Mouse (Mus musculus): ENCODE measurements around the gene Cry1. TPM values are rescaled to one million over a fixed set of nuclear protein-coding genes. Genes with fewer than 3 reads are reported as not detected.

The Cry1 gene
- polyA plus RNA-seq, 1 experiment from 2014 or later, result 33.7 TPM

DNA sequence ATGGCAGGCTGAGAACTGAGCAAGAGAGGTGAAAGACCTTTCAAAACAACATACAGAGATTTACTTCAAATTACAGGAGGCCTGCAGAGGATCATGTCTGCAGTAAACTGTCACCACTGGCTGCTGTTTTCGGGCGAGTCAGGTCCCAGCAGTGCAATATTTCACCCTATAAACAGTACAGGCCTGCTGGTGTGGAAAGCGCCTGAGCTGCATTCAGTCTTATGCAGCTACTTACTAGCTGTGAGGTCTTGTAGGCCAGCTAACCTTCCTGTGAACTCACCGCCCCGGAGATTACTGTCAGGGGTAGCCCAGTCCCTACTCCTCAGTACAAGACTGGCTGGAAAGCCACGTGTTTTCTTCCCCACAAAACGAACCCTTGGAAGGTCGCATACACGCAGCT lies 43.4 kb downstream of the Cry1 start:
- H3K36me3 ChIP-seq (ENCODE audit: control insufficient read depth, insufficient read depth), result peaks cover 2% of the 10 kb centered on the region; the same call in 1 of the 2 replicates
- no peaks in the 10 kb centered on the region for H3K9me3 ChIP-seq (ENCODE audit: control insufficient read depth, low read length)
- no peak for ATAC-seq
- WGBS, result 85% methylated on average over 9 of the region's 9 CpGs
- H3K9ac ChIP-seq (replicated peaks; ENCODE audit: low read depth, low read length), result no peak overlapping the region
- no peaks in the 10 kb centered on the region for H3K4me1 ChIP-seq (replicated peaks; ENCODE audit: control insufficient read depth, insufficient read depth, low read length)
- H3K4me3 ChIP-seq (replicated peaks; ENCODE audit: low read length), result no peak overlapping the region
- H3K27ac ChIP-seq (ENCODE audit: low read length), result no peak overlapping the region
- H3K4me2 ChIP-seq (ENCODE audit: low read length), result no peak overlapping the region
- H3K27me3 ChIP-seq (replicated peaks; ENCODE audit: control insufficient read depth, insufficient read depth, low read length), result no peaks in the 10 kb centered on the region

DNA sequence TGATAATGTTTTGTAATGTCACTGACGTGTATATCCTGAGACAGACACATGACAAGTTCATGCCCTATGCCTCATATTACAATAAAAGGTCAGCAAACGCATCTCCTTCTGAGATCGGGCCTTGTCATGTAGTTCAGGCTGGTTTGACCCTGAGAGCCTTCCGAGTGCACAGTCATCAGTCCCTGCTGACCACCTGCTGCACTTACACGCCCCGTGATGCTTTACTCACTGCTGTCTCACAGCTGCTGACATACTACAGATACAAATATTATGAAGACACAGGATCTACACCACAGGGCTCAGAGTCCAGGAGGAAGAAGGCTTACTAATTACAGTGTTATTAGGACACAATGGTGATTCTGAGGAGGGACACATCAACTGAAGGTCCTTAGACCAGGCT lies 48.3 kb downstream of the Cry1 start:
- 92% methylated on average over 6 of the region's 6 CpGs for WGBS
- ATAC-seq, result no peak
- Histone ChIP-seq H3K9me3 (ENCODE audit: control insufficient read depth, low read length) (no peaks in the 10 kb centered on the region), H3K9ac (replicated peaks; ENCODE audit: low read depth, low read length) (no peak overlapping the region), H3K4me2 (ENCODE audit: low read length) (no peak overlapping the region), H3K4me3 (replicated peaks; ENCODE audit: low read length) (no peak overlapping the region), H3K27me3 (replicated peaks; ENCODE audit: control insufficient read depth, insufficient read depth, low read length) (no peaks in the 10 kb centered on the region), H3K27ac (ENCODE audit: low read length) (no peak overlapping the region), H3K36me3 (ENCODE audit: control insufficient read depth, insufficient read depth) (peaks cover 2% of the 10 kb centered on the region; the same call in 1 of the 2 replicates), H3K4me1 (replicated peaks; ENCODE audit: control insufficient read depth, insufficient read depth, low read length) (no peaks in the 10 kb centered on the region)

DNA sequence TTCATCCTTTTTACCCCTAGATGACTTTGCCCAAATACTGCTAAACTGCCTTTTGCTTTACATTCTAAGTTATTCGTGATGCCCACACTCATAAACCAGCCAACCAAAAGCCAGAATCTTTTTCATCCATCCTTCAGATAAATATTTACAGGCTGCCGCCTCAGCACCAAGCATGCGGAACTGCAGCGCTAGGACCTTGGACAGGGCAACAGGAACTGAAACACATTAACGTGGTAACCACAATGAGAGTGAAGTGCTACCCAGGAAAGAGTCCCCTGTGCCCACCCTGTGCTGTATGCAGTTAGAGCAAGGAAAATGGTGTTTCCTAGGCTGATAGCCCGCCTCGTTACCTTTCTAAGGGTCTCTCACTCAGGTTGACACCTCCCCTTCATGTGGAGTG lies 56.4 kb downstream of the Cry1 start:
- Histone ChIP-seq H3K9me3 (ENCODE audit: control insufficient read depth, low read length) (no peaks in the 10 kb centered on the region), H3K4me2 (ENCODE audit: low read length) (peak overlapping the region; percentile 81), H3K4me1 (replicated peaks; ENCODE audit: control insufficient read depth, insufficient read depth, low read length) (peaks cover 15% of the 10 kb centered on the region), H3K36me3 (ENCODE audit: control insufficient read depth, insufficient read depth) (peaks cover 2% of the 10 kb centered on the region; the same call in 1 of the 2 replicates), H3K27ac (ENCODE audit: low read length) (no peak overlapping the region), H3K27me3 (replicated peaks; ENCODE audit: control insufficient read depth, insufficient read depth, low read length) (no peaks in the 10 kb centered on the region), H3K9ac (replicated peaks; ENCODE audit: low read depth, low read length) (peak overlapping the region; percentile 39), H3K4me3 (replicated peaks; ENCODE audit: low read length) (peak overlapping the region; percentile 77)
- WGBS, result 24% methylated on average over 7 of the region's 7 CpGs
- ATAC-seq, result 0 out of 2 replicates have a peak, but pooled peaks have one; percentile 4

DNA sequence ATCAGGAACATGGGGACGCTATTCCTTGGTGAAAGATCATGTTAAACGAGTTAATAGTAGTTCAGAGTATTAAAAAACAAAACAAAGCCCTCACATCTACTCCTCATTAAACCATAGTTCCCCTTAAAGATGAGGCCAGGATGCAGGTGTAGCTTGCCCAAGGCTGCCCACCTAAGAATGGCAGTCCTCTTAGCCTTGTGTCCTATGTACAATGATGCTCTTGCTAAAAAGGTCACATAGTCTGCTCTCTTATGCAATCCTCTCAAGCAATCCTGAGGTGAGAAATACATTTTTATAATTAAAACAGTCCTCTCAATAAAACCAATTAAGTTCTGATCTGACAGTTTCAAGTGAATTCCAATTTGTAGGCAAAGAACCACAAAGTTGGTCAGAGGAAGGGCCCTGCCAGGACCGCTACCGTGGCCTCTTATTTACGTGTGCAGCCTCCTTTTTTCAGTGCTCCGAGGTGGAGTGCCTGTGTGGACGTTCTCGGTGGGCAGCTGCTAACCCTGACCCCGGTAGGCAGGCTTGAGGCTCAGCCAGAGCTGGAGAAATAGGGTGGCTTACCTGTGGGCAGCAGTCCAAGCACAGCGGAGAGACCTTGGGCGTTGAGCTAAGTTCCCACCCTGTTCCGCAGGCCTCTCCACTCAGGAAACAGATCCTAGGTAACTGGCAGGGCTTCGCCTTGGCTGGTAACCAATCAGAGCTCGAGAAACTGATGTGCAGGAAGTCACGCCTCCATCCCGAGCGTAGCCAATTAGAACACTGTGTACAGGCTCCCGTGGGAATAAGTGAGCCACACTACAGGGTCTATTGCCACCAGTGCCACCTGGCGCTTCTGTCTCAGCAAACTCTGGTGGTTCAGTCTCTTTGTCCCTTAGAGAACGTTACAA lies 57.2 kb downstream of the Cry1 start, which contains the start of gene Mterf2:
TSS of gene Mterf2 (minus strand) at position 633 of the 893 bp plus-strand sequence.
- peak; percentile 100 for ATAC-seq
- Histone ChIP-seq H3K4me3 (replicated peaks; ENCODE audit: low read length) (peak within 1 kb of the TSS; percentile 77), H3K27ac (ENCODE audit: low read length) (peak within 1 kb of the TSS; percentile 35; the same call in 1 of the 2 replicates), H3K9me3 (ENCODE audit: control insufficient read depth, low read length) (no peaks in the 10 kb centered on the region), H3K9ac (replicated peaks; ENCODE audit: low read depth, low read length) (peak within 1 kb of the TSS; percentile 79), H3K27me3 (replicated peaks; ENCODE audit: control insufficient read depth, insufficient read depth, low read length) (no peaks in the 10 kb centered on the region), H3K4me2 (ENCODE audit: low read length) (peak within 1 kb of the TSS; percentile 81), H3K36me3 (ENCODE audit: control insufficient read depth, insufficient read depth) (peaks cover under 1% of the 10 kb centered on the region; the same call in 1 of the 2 replicates), H3K4me1 (replicated peaks; ENCODE audit: control insufficient read depth, insufficient read depth, low read length) (peaks cover 15% of the 10 kb centered on the region)
- 6% methylated on average over 20 of the region's 20 CpGs for WGBS

DNA sequence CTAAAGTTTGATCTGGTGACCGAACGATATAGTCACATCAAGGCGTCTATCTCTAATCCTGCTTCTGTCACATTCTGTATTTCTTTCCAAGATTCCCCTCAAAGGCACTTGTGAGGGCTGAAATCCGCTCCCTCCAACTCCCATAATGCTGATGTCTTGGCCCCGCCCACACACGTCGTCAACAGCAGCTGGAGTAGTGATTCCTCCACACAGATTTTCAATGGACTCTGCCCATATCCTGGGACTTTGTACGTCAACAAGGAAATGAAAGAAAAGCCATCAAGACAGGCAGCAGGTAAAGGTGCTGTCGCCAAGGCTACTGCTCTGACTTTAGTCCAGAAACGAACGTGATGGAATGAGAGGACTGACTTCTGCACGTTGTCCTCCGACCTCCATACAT lies 59.7 kb downstream of the Cry1 start:
- 86% methylated on average over 13 of the region's 13 CpGs for WGBS
- no peak overlapping the region for H3K27ac ChIP-seq (ENCODE audit: low read length)
- ATAC-seq, result no peak

DNA sequence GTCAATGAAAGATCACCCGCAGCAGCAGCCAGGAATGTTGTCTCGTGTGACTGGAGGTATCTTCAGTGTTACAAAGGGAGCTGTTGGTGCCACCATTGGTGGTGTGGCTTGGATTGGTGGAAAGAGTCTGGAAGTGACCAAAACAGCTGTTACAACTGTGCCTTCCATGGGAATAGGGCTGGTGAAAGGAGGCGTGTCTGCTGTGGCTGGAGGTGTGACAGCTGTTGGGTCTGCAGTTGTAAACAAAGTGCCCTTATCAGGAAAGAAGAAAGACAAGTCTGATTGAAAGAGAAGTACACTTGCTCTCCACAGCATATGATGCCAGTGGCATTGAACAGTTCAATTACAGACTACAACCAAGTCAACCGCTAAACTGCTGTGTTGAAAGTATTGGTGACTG lies 70.5 kb downstream of the Cry1 start:
- ATAC-seq, result no peak
- 90% methylated on average over 4 of the region's 4 CpGs for WGBS
- Histone ChIP-seq H3K27me3 (replicated peaks; ENCODE audit: control insufficient read depth, insufficient read depth, low read length) (no peaks in the 10 kb centered on the region), H3K9ac (replicated peaks; ENCODE audit: low read depth, low read length) (no peak overlapping the region), H3K4me3 (replicated peaks; ENCODE audit: low read length) (no peak overlapping the region), H3K9me3 (ENCODE audit: control insufficient read depth, low read length) (no peaks in the 10 kb centered on the region), H3K27ac (ENCODE audit: low read length) (no peak overlapping the region), H3K4me1 (replicated peaks; ENCODE audit: control insufficient read depth, insufficient read depth, low read length) (no peaks in the 10 kb centered on the region), H3K4me2 (ENCODE audit: low read length) (no peak overlapping the region), H3K36me3 (ENCODE audit: control insufficient read depth, insufficient read depth) (peaks cover 9% of the 10 kb centered on the region)

More for the DNA sequence above, 59.7 kb downstream of the Cry1 start:
- Histone ChIP-seq H3K9me3 (ENCODE audit: control insufficient read depth, low read length) (no peaks in the 10 kb centered on the region), H3K9ac (replicated peaks; ENCODE audit: low read depth, low read length) (no peak overlapping the region), H3K27me3 (replicated peaks; ENCODE audit: control insufficient read depth, insufficient read depth, low read length) (no peaks in the 10 kb centered on the region), H3K4me2 (ENCODE audit: low read length) (no peak overlapping the region), H3K4me1 (replicated peaks; ENCODE audit: control insufficient read depth, insufficient read depth, low read length) (peaks cover 15% of the 10 kb centered on the region), H3K4me3 (replicated peaks; ENCODE audit: low read length) (no peak overlapping the region), H3K36me3 (ENCODE audit: control insufficient read depth, insufficient read depth) (peaks cover 7% of the 10 kb centered on the region)

DNA sequence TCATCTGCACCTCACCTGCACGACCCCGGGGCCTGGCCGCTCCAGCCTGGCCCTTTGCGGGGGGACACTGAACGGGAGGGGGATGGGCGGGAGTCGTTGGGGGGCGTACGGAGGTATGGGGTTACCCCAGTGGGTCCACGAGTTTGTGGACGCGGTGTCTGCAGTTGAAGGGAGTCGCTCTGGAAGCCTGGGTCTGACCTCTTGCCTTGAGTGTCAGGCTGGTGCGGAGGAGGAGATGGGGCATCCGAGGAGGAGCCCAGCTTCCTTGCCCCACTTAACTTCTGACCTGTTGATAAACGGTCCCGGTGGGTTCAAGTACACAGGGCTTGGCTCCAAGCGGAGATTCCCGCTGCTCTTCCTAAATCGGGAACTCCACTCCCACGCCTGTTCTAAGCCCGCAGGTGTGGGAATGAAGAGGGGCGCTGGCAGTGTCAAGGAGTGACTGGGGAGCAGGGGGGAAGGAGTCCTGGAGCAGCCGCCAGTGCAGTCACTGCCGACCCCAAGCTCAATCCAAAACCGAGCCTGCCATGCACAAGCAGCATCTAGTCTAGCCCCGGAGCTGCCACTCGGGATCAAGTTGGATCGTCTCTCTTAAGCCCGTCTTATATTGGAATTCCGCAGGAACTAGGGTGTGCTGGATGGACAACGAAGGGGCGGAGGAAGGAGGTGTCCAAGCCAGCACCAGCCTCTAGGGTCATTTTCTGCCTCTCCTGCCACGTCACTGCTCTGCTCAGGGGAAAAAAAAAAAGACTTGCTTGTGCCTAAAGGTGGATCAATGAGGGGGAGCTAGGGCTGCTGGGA lies 81.6 kb downstream of the Cry1 start:
- H3K27ac ChIP-seq (ENCODE audit: low read length), result peak overlapping the region; percentile 76; the same call in 1 of the 2 replicates
- H3K36me3 ChIP-seq (ENCODE audit: control insufficient read depth, insufficient read depth), result no peaks in the 10 kb centered on the region
- peaks cover 16% of the 10 kb centered on the region for H3K4me1 ChIP-seq (replicated peaks; ENCODE audit: control insufficient read depth, insufficient read depth, low read length)
- H3K4me2 ChIP-seq (ENCODE audit: low read length), result peak overlapping the region; percentile 95
- peak; percentile 27 for ATAC-seq
- H3K4me3 ChIP-seq (replicated peaks; ENCODE audit: low read length), result peak overlapping the region; percentile 100
- no peaks in the 10 kb centered on the region for H3K9me3 ChIP-seq (ENCODE audit: control insufficient read depth, low read length)
- H3K27me3 ChIP-seq (replicated peaks; ENCODE audit: control insufficient read depth, insufficient read depth, low read length), result no peaks in the 10 kb centered on the region
- peak overlapping the region; percentile 94 for H3K9ac ChIP-seq (replicated peaks; ENCODE audit: low read depth, low read length)
- WGBS, result under 1% methylated on average over 34 of the region's 34 CpGs

DNA sequence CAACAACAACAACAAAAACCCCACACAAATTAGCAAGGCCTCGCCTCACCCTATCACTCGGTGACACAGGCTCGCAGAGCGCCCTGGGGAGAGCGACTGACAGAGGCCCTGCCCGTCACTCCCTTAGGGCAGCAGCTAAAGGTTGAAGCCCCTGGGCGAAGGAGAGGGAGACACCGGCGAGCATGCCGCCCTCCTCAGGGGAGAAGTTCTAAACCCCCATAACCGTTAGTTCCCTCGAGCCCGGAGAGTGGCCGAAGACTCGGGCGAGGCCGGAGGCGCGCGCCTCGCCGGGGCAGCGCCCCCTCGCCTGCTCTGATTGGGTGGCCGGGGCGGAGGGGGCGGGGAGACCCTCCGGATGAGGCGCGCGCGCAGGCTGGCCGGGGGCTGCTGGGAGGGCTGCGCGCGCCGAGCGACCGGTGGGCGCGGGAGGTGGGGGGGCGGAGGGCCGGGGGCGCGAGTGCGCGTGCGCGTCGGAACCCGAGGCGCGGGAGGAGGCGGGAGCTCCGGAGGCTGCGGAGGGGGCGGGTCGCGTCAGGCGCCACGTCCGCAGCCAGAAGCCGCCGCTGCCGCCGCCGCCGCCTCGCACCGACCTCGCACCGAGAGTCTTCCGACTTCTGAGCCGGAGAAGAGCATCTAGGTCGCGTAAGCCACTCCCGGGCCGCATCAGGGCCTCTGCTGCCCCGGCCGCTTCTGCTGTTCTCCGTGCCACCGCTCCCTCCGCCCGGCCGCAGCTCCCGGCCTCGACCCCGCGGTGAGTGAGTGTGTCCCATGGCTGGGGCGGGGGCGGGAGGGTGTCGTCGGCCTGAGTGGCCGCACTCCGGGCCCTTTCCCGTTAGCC lies 82.4 kb downstream of the Cry1 start, which contains the start of the genes Fhl4 and Tmem263:
TSS of gene Fhl4 (minus strand) at position 249 of the 838 bp plus-strand sequence.
TSS of gene Tmem263 (plus strand) at position 381 of the 838 bp plus-strand sequence.
- no peaks in the 10 kb centered on the region for H3K36me3 ChIP-seq (ENCODE audit: control insufficient read depth, insufficient read depth)
- WGBS, result under 1% methylated on average over 66 of the region's 96 CpGs
- H3K27me3 ChIP-seq (replicated peaks; ENCODE audit: control insufficient read depth, insufficient read depth, low read length), result no peaks in the 10 kb centered on the region
- peak within 1 kb of the TSS; percentile 94 for H3K9ac ChIP-seq (replicated peaks; ENCODE audit: low read depth, low read length)
- peak within 1 kb of the TSS; percentile 100 for H3K4me3 ChIP-seq (replicated peaks; ENCODE audit: low read length)
- H3K9me3 ChIP-seq (ENCODE audit: control insufficient read depth, low read length), result no peaks in the 10 kb centered on the region
- ATAC-seq, result peak; percentile 96
- H3K27ac ChIP-seq (ENCODE audit: low read length), result peak within 1 kb of the TSS; percentile 81
- peaks cover 16% of the 10 kb centered on the region for H3K4me1 ChIP-seq (replicated peaks; ENCODE audit: control insufficient read depth, insufficient read depth, low read length)
- peak within 1 kb of the TSS; percentile 95 for H3K4me2 ChIP-seq (ENCODE audit: low read length)
